In genomic region chr15:98843595-98844223, GRCm38 (mm10) we compare ENCODE assay signal across 34 mouse cellular contexts. TPM values are rescaled to one million over a fixed set of nuclear protein-coding genes. Genes with fewer than 3 reads are reported as not detected.
"Had no signal": no experiment of that assay in that cellular context is flagged by ENCODE, and none has a peak within 500 bp of the region (broad histone marks: within the 10 kb centered on the region; RNA-seq: fewer than 3 reads in every experiment).

No protein-coding gene starts in this region.

- H3K9ac ChIP-seq: heart, embryonic 13.5 days; heart, embryonic 15.5 days; hindbrain, embryonic 12.5 days; hindbrain, embryonic 14.5 days; intestine, embryonic 15.5 days; limb, embryonic 12.5 days had no signal

- H3K27ac ChIP-seq: gastrocnemius, adult 2 months; heart, adult 2 months; heart, embryonic 13.5 days; heart, embryonic 15.5 days; hindbrain, embryonic 10.5 days; hindbrain, embryonic 12.5 days; hindbrain, embryonic 14.5 days; intestine, embryonic 15.5 days; left cerebral cortex, adult 2 months; limb, embryonic 10.5 days; limb, embryonic 12.5 days had no signal

- H3K4me2 ChIP-seq: heart, embryonic 11.5 days; heart, embryonic 13.5 days; heart, embryonic 15.5 days; hindbrain, embryonic 12.5 days; hindbrain, embryonic 14.5 days; intestine, embryonic 15.5 days; limb, embryonic 12.5 days had no signal

- H3K4me3 ChIP-seq: gastrocnemius, adult 2 months; heart, adult 2 months; heart, embryonic 13.5 days; heart, embryonic 15.5 days; hindbrain, embryonic 10.5 days; hindbrain, embryonic 12.5 days; intestine, embryonic 15.5 days; left cerebral cortex, adult 2 months; limb, embryonic 10.5 days; limb, embryonic 12.5 days had no signal

- DNase-seq: gastrocnemius, adult 2 months; gastrocnemius, postnatal 10 days; gastrocnemius, postnatal 25 days; heart, adult 2 months; heart, postnatal 14 days; heart, postnatal 36 days; kidney, adult 18-20 months; kidney, adult 8-10 months; kidney, postnatal 10 days; kidney, postnatal 4 days; layer of hippocampus, adult 9-11 months had no signal

- H3K27me3 ChIP-seq: heart, embryonic 13.5 days; heart, embryonic 15.5 days; hindbrain, embryonic 12.5 days; intestine, embryonic 15.5 days; limb, embryonic 12.5 days had no signal

- H3K4me1 ChIP-seq: heart, embryonic 13.5 days; heart, embryonic 15.5 days; hindbrain, embryonic 10.5 days; hindbrain, embryonic 12.5 days; intestine, embryonic 15.5 days; limb, embryonic 10.5 days; limb, embryonic 12.5 days had no signal

- H3K9me3 ChIP-seq: heart, embryonic 13.5 days; heart, embryonic 15.5 days; hindbrain, embryonic 10.5 days; hindbrain, embryonic 12.5 days; intestine, embryonic 15.5 days; limb, embryonic 10.5 days; limb, embryonic 12.5 days had no signal

- ATAC-seq: forebrain, embryonic 16.5 days; hindbrain, embryonic 16.5 days; inflammation-experienced regulatory T-cells, adult 6 months; intestine, embryonic 15.5 days; intestine, postnatal 0 days had no signal

RNA-seq across cellular contexts. Expression of gene Ddn, which starts 34.4 kb away (rescaled TPM):
- total RNA-seq: granulocyte monocyte progenitor cell, adult 5-6 weeks had no signal
- polyA plus RNA-seq: inflammation-experienced regulatory T-cells, adult 6 months; intestine, embryonic 15.5 days; limb, embryonic 10.5 days; limb, embryonic 12.5 days had no signal

RNA-seq across cellular contexts. Expression of gene Wnt1, which starts 54.1 kb away (rescaled TPM):
- total RNA-seq: gastrocnemius, postnatal 10 days; gastrocnemius, postnatal 25 days; granulocyte monocyte progenitor cell, adult 5-6 weeks; heart, adult 2 months; heart, postnatal 14 days; heart, postnatal 36 days; layer of hippocampus, adult 8-10 months; layer of hippocampus, postnatal 14 days; left cerebral cortex, postnatal 14 days; left cerebral cortex, postnatal 36 days had no signal
- polyA plus RNA-seq: heart, adult 2 months; heart, embryonic 11.5 days; heart, embryonic 13.5 days; heart, embryonic 15.5 days; heart, postnatal 0 days; intestine, embryonic 15.5 days; intestine, postnatal 0 days; kidney, embryonic 14.5 days; kidney, embryonic 16.5 days; limb, embryonic 10.5 days; limb, embryonic 12.5 days; limb, embryonic 14.5 days had no signal
